Mouse (Mus musculus): ENCODE measurements around the gene Slc35d1.
"Not testable (repeated sequence)": the region's sequence is repeated elsewhere in the genome, so short reads cannot be mapped to it uniquely, and the experiment has no call there.

Slc35d1 gene

DNA sequence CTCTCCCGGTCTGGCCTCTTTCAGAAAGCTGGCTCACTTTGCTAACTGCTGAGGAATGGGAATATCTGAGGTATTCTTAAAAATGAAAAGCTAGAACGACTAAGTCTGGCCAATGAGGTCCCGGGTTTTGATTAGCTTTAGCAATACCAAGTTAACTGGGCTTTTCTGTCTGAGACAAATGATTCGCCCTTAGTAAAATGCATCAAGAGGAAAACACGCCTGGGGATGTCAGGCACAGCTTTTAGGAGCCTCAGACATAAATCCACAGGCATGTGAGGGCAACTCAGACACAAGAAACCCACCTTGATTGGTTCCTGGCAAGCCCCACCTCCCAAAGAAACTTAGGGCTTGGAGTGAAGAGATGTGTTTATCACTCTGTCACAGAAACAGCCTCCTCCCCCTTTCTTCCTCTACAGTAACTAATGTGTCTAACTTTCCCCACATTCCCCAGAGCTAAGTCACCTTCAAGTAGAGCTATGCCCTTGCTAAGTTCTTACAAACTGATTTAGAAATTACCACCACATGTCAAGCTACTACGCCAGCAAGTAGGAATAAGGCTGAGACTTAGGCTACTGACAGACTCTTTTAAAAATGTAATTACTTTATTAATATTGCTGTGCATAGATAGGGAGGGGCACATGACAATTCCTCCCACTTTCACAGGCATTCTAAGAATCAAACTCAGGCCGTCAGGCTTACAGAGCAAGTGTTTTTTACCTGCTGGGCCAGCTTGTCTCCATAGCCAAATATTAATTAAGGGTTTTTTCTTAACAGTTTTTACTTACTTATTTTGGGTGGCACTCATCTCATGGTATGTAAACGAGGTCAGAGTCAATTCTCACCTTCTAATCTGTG is 26.0 kb downstream of the Slc35d1 start:
- no peak for DNase-seq (ENCODE audit: low read depth, low spot score)

DNA sequence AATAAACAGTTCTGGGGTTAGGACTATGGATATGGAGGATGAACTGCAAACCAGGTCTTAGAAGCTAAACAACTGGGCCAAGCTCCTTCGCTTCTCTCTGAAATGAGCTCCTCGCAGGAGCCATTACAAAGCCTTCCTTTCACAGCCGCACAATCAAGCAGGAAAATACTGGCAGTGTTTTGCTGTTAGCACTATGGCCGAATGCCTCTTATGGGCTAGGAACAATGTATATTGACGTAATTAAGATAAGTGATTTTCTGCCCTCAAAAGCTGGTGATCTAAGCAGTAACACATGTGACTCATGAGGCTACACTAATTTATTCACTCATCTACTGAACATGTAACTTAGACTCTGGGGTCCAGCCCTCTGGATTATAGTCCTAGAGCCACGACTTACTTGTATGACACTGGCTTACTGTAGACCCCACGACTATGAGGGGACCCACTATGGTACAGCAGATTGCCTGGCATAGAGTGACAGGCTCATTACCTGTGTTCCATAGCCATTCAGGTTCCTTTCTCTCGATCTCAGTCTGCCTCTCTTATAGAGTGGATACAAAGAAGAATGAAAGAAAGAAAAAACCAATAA is 34.6 kb downstream of the Slc35d1 start:
- no peak for DNase-seq (ENCODE audit: low read depth, low spot score)

DNA sequence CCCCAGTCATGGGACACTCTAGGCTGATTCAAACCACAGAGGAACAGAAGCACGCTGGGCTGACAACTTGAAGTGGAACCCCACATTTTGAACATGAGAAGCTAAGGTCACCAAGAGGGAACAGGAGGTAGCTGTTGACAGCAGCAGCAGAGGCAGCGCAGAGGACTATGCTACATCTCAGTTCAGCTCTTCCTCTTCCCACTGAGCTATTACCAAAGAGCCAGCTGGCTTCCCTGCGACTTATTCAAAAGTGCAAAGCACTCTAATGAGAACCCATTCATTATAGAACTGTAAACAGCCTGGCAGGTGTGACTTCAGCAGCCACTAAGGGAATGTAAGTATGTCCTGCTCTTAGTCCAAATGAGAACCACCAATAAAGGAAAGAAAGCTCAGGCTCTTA is 35.4 kb downstream of the Slc35d1 start:
- no peak for DNase-seq (ENCODE audit: low read depth, low spot score)

DNA sequence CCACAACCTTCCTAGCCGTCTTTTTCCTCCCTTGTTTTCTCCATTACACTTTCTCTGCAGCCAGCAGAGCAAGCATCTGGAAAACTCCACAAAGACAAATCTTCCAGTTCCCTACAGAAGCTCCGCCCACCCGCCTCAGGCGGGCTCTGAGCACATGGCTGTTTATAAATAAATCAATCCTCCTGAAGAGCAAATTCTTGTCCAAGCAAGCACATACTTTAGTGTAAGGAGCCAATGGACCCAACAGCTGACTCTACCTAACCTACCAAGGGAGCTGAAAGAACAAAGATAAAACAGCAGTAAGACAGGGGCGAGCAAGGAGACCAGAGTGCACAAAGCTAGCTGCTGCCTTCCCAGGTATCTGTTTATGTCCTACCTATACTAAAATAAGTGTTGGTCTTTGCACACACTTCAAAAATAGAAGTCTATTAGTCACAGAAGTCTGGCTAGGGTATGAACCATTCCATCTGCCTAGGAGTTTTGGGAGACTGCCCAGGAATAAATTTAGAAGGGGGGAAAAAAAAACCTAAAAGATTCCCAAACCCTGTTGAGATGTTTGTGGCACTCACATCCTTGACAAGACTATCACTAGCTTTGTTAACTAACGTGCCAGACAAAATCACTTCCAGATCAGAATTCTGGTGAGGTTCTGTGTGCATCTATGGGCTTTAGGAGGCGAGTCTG is 36.2 kb downstream of the Slc35d1 start:
- no peak for DNase-seq (ENCODE audit: low read depth, low spot score)

DNA sequence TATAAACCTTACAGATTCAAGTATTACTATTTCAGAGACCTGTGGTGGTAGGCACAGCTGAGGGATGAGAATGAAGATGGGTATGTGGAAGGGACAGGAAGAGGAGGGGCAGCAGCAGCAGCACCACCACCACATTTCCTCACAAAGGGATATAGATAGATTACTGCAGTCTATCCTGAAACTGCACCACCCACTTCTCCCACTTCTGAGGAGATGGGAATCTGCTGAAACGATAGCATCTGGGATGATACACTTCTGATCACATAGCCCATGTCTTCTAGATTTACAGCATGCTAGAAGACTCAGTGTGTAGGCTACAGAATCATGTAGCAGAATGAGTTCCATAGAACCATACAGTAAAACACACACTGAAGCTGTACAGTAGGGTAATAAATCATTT is 37.3 kb downstream of the Slc35d1 start:
- no peak for DNase-seq (ENCODE audit: low read depth, low spot score)

GRCm38 (mm10) chr4:103174001-103174400 is 41.0 kb downstream of the Slc35d1 start:
- no peak for DNase-seq (ENCODE audit: low read depth, low spot score)

- no peak for DNase-seq (ENCODE audit: low read depth, low spot score)
Measured at GRCm38 (mm10) chr4:103173507-103173906, 41.5 kb downstream of the Slc35d1 start.

- no peak for DNase-seq (ENCODE audit: low read depth, low spot score)
Measured at GRCm38 (mm10) chr4:103171256-103171655, 43.7 kb downstream of the Slc35d1 start.

GRCm38 (mm10) chr4:103166198-103166597 is 48.8 kb downstream of the Slc35d1 start:
- not testable (repeated sequence) for DNase-seq (ENCODE audit: low read depth, low spot score)

DNA sequence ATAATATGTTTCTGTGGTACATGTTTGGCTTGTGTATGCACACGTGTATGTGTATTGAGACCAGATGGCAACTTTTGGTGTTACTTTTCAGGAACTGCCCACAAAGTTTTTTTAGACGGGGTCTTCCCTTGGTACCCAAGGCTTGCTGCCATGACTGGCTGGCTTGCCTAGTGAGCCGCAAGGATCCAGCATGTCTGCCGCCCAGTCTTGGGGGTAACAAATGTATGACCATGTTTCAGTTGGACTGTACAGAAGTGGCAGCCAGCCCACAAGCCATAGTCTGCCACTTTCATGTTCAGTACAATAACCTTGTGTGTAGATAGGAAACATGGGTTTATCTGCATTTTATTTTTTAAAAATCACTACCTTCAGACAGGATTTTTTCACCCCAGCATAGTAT is 56.2 kb downstream of the Slc35d1 start:
- DNase-seq (ENCODE audit: low read depth, low spot score), result no peak

- DNase-seq (ENCODE audit: low read depth, low spot score), result no peak
Measured at GRCm38 (mm10) chr4:103151946-103152345, 63.0 kb downstream of the Slc35d1 start.

DNA sequence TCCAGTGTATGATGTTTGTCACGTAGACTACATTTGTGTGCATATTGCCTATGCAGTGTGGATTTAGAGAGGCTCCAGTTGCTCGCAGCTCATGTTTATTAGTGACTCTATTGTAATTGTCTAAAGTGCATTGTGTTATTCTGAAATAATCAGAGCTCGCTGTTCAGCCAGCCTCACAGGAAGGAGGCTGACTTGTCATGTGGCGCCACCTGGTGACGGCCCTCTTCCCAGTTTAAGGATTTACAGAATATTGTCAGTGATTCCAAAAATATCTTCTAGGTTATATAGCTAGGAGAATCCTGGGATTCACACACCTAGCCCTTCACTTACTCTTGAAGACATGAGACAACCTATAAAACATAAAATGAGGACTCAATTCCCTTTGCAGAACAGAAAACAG is 68.6 kb downstream of the Slc35d1 start:
- peak; percentile 50 for DNase-seq (ENCODE audit: low read depth, low spot score)

- no peak for DNase-seq (ENCODE audit: low read depth, low spot score)
Measured at GRCm38 (mm10) chr4:103136946-103137345, 78.0 kb downstream of the Slc35d1 start.

DNA sequence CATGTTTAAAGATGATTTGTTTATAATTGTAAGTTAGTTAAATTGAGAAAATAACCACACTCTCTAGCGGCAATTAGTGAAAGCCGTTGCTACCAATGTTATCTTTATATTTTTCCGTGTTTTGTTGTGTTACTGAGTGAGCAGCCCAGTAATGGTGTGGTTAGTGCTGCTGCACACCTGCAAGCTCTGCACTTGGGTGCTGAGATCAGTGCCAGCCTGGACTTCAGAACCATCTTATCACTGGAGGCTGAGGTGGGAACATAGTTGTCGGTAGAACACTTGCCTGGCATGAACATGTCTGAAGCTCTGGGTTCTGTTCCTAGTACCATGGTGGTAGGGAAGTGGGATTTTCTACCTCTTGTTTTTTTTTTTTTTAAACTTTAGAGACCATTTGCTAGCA is 88.4 kb downstream of the Slc35d1 start:
- DNase-seq (ENCODE audit: low read depth, low spot score), result no peak

- DNase-seq (ENCODE audit: low read depth, low spot score), result no peak
Measured at GRCm38 (mm10) chr4:103123606-103124005, 91.4 kb downstream of the Slc35d1 start.

- no peak for DNase-seq (ENCODE audit: low read depth, low spot score)
Measured at GRCm38 (mm10) chr4:103123086-103123485, 91.9 kb downstream of the Slc35d1 start.

DNA sequence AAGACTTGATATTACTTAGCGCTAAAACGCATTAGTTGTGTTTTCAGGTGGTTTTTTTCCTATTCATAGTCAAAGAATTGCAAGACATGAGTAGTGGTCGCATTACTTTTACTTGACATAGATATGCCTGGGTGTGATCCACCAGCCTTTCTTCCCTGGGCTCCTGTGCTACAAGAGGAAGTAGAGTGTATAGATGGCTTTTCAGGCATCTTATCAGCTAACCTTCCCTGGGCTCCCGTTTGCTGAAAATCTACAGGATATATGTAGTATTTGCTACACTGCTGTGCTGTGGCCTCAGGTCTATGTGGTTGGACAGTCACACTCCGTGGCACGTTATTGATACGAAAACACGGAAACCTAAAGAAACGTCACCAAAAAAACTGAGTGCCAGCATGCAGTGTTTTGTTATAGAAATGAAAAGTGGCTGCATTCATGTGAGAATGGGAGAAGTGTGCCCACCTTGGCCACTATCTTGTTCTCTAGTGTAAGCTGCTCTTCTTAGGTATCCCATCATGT is 94.0 kb downstream of the Slc35d1 start:
- no peak for DNase-seq (ENCODE audit: low read depth, low spot score)
